Mouse (Mus musculus): ENCODE results near the gene Gng3. TPM values are rescaled to one million over a fixed set of nuclear protein-coding genes. Genes with fewer than 3 reads are reported as not detected.
A peak's percentile ranks its signal among the peaks of the same experiment; 100 is the strongest.
"Not testable (repeated sequence)": the region's sequence is repeated elsewhere in the genome, so short reads cannot be mapped to it uniquely, and the experiment has no call there.

Gng3 gene
- total RNA-seq, 4 experiments from 2014 or later: 125 to 148 (median 143) TPM

DNA sequence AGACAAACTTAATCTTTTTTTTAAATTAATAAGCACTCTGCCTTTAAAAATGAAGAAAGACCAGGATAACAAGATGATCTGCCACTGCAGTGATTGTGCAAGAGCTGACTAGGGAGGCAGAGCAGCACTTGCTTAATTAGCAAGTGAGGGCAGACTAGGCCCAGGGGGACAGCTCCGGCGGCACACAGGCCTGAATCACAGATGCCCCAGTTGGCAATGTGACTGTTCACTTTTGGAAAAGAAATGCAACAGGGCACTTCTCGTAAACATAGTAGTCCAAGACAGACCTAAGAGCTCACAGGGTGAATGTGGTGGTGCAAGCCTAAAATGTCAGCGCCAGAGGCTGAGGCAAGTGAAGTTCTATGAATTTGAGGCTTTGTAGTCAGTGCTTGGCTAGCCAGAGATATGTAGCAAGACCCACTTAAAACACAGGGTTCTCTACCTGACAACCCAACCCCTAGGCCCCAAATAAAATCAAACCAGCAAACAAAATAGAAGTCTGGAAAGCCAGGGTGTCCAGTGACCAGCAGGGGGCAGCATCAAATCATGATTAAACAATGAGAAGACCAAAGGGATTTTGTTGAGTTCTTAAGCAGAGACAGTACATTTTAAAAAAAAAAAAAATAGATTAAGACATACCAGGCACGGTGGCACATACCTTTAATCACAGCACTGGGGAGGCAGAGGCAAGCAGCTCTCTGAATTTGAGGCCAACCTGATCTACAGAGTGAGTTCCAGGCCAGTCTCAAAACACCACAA lies 5.6 kb upstream of the Gng3 start:
- DNase-seq (ENCODE audit: low spot score in 2 of 2): peak in 1 of 2 experiments; percentile 80

GRCm38 (mm10) chr19:8842961-8843360 lies 4.0 kb upstream of the Gng3 start:
- no peak for DNase-seq (ENCODE audit: low spot score in 2 of 2)

DNA sequence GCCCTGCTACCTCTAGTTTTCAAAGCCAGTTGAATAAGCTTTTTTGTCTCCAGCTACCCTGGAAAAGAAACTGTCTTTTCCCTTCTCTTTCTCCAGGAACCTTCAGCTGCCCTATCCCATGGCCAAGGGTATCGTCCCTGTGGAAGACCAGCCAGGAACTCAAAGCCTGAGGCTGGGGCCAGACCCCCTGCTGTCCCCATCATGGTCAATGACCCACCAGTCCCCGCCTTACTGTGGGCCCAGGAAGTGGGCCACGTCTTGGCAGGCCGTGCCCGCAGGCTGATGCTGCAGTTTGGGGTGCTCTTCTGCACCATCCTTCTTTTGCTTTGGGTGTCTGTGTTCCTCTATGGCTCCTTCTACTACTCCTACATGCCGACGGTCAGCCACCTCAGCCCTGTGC lies 2.0 kb upstream of the Gng3 start:
- DNase-seq (ENCODE audit: low spot score in 2 of 2): no peak

GRCm38 (mm10) chr19:8839908-8840791 lies 1.2 kb upstream of the Gng3 start:
- peak; percentile 73 for DNase-seq (ENCODE audit: low spot score in 2 of 2)

- no peak for DNase-seq (ENCODE audit: low spot score in 2 of 2)
Observed at GRCm38 (mm10) chr19:8838041-8838730, 808 bp downstream of the Gng3 start.

- DNase-seq (ENCODE audit: low spot score in 2 of 2): peak; percentile 87 to 89
Observed at GRCm38 (mm10) chr19:8837251-8837791, 1.7 kb downstream of the Gng3 start, which contains the start of gene Bscl2. Gene Bscl2 (plus strand): TSS chr19:8837467.

DNA sequence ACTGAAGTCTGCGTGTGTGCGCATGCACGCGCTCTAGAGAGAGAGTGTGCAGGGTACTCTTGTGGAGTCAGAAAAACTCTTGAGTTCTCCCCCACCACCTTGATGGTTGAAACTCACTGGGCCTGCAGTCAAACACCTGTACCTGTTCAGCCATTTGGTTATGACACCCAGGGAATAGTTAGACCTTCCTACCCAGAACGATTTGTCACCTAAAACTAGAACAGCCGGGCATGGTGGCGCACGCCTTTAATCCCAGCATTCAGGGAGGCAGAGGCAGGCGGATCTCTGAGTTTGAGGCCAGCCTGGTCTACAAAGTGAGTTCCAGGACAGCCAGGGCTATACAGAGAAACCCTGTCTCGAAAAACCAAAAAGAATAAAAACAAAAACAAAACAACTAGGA lies 2.7 kb downstream of the Gng3 start:
- not testable (repeated sequence) for DNase-seq (ENCODE audit: low spot score in 2 of 2)

GRCm38 (mm10) chr19:8832971-8833370 lies 6.0 kb downstream of the Gng3 start:
- DNase-seq (ENCODE audit: low spot score in 2 of 2): no peak

DNA sequence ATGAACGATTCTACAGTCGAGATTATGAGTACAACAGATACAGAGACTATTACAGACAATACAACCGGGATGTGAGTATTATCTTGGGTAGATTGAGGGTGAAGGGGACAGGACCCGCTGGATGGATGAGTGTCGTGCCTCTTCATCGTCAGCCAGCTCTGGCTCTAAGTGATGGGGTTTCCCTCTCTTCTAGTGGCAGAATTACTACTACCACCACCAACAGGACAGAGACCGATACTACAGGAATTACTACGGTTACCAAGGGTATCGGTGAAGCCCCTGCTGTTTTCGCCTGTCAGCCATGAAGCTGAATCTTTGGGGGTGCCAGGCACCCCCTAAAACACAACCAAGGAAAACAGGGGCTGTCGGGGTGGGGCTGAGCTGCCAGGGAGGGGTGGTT lies 7.7 kb downstream of the Gng3 start:
- DNase-seq (ENCODE audit: low spot score in 2 of 2): no peak

GRCm38 (mm10) chr19:8830664-8831063 lies 8.3 kb downstream of the Gng3 start:
- DNase-seq (ENCODE audit: low spot score in 2 of 2): no peak

GRCm38 (mm10) chr19:8829660-8830059 lies 9.3 kb downstream of the Gng3 start, which contains the start of gene AC129217.1:
Gene AC129217.1 (plus strand): TSS chr19:8829773.
- DNase-seq (ENCODE audit: low spot score in 2 of 2): no peak

GRCm38 (mm10) chr19:8822696-8823095 lies 16.3 kb downstream of the Gng3 start:
- no peak for DNase-seq (ENCODE audit: low spot score in 2 of 2)

DNA sequence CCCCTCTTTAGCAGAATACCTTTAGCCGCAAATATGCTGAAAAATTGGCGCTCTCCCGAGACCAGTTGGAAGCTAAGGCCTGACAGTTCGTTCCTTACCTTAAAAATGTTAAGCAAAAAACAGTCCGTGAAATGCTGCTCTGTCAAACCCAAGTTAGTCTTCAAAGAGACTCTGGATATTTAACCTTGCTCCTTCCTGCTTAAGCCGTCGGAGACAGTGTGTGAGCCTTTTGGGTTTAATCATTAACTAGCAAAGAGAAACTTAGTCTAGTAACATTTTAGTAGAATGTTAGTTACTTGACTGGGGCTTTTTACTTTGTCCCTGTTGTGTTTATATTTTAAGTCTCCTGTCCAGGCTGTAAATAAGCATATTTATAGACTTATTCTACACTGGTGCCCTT lies 17.8 kb downstream of the Gng3 start:
- DNase-seq (ENCODE audit: low spot score in 2 of 2): no peak

- DNase-seq (ENCODE audit: low spot score in 2 of 2): no peak
Observed at GRCm38 (mm10) chr19:8820424-8820956, 18.5 kb downstream of the Gng3 start.

DNA sequence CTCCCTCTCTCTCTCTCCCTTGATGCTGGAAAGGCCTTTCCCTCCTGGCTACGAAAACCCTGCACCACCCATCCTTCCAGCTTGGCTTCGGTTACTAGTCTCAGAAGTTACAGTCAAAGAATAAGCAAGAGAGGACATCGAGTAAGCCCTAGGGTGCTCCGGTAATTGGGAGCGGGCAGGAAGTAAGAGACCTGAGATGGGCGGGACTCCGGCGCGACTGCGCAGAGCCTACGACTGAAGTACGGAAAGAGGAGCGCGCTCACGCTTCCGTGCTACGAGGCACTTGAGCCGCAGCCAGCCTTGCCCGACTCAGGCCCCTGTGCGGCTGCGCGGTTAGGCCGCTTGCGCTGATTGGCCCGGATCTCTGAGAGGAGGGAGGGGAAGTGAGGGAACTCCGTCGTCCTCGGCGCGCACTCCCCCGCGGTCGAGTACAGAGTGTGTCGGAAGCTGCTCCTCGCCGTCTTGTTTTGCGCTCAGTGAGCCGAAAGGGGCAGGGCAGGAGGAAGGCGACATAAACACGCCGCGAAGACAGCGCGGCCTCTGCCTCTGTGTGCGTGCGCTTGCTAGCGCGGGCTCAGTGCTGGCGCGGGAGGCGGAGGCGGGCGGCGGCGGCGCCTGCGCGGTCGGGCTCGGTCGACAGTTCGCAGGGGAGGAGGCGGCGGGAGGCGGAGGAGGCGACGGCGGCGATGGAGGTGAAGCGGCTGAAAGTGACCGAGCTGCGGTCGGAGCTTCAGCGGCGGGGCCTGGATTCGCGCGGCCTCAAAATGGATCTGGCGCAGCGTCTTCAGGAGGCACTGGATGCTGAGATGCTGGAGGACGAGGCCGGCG lies 19.2 kb downstream of the Gng3 start, which contains the start of gene Hnrnpul2:
TSS of gene Hnrnpul2 (plus strand) at position 415 of the 828 bp plus-strand sequence.
- DNase-seq (ENCODE audit: low spot score in 2 of 2): peak; percentile 98 to 99

DNA sequence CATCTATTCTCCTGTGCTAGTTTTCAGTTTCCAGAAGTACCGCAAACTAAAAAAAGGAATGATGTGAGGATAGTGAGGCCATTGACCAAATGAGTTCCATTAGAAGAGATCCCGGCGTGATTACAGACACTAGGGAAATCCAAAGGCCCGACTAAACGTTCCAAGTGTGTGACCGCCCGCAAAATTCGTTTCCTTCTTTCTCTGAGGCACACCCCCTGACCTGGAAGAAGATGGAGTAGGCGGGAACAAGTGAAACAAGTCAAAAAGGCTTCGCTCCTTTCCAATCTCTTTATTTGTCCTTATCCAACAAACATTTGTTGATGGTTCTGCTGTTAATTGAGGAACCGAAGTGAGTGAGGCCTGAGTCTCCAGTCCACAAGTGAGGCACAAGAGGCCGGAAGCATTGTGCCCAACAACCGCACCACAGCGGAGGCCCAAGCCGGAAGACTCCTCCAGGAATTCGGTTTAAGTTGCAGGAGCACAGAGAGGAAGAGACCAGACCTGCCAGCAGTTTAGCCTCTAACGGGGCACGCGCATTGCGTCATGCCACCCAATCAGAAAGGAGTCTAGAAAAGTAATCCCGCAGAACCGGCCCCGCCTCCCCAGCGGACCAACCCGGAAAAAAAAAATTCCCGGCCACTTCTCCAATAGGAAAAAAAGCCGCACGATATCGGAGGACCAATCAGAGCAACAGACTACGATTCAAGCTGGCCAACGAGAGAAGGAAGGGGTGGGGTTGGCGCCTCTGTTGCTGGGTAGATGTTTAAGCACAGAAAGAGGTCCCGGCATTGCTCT lies 20.0 kb downstream of the Gng3 start, which contains the start of gene Ttc9c:
TSS of gene Ttc9c (minus strand) at position 533 of the 795 bp plus-strand sequence.
- peak; percentile 97 to 98 for DNase-seq (ENCODE audit: low spot score in 2 of 2)

DNA sequence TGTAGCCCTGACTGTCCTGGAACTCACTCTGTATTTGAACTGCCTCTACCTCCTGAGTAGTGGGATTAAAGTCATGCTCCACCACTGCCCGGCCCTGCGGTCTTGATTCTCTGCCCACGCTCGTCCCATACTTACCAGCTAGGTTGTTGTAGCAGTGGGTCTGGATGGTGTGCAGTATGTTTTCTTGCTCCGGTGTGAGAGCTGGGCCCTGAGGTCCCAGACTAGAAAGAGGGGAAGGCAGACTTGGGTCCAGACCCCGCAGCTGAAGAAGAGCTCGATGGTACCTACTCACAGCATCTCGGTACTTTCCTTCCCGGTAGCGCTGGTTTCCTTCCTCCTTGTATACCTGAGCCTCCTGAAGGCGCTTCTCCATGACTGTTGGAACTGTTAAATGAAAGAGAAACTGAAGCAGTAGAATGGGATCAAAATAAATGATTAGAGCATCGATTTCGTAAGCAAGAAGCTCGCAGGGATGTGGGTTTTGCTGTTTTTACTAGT lies 20.6 kb downstream of the Gng3 start:
- DNase-seq (ENCODE audit: low spot score in 2 of 2): no peak

GRCm38 (mm10) chr19:8817001-8817400 lies 22.0 kb downstream of the Gng3 start:
- DNase-seq (ENCODE audit: low spot score in 2 of 2): no peak

DNA sequence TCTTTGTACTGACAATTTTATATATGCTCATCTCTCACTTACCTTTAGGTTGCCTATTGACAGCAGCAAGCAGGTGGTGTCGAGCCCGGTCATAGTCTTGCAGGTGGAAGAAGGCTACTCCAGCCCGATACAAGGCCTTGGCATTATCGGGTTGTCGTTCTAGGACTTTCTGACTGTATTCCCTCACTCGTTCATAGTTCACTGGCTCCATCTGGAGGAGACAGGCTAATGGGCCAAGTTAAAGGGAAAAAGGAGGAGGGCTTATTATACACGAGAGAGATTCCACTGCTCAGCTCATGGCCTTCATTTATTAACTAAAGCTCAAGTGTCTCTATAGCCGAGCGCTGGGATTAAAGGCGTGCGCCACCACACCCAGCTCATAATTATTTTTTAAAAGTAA lies 23.2 kb downstream of the Gng3 start:
- no peak for DNase-seq (ENCODE audit: low spot score in 2 of 2)

All from layer of hippocampus, adult 8-10 months (tissue).